Mouse (Mus musculus) urinary bladder, postnatal 36 days (tissue): Measurements from ENCODE around the gene Muc3.
"Not testable (repeated sequence)": the region's sequence is repeated elsewhere in the genome, so short reads cannot be mapped to it uniquely, and the experiment has no call there.

Experiments used
- DNase-seq, 2 experiments: peaks; one replicate each; pipeline ENCODE4 v3.0.0; 2022; ENCODE audit warnings: low spot score in 2 of 2, mixed read lengths in 1 of 2

Muc3 gene

DNA sequence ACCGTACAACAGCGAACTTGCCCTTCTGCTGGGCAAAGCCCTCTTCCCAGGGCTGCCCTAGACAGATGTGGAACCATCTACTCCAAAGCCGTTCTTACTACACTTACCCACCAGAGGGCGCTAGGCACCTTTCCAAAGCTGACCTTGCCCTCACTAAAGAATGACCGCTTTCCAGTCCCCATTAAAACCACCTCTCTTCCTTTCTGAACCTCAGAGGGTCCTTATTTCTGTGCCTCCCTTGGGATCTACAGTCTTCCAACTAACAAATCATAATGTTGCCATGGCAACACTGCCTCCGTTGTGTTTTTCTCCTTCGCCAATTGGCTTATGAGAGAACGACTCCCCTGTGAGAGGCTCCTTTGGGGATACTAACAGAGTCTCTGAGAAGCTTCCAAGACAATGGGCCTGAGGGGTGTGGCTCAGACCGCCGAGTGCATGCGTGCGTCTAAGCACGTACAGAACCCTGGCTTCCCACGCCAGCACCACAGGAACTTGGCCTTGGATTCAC lies 26.4 kb downstream of the Muc3 start:
- peak; percentile 52 to 73 for DNase-seq

- no peak for DNase-seq
These were observed 27.8 kb downstream of the Muc3 start for GRCm38 (mm10) chr5:137121280-137121679.

DNA sequence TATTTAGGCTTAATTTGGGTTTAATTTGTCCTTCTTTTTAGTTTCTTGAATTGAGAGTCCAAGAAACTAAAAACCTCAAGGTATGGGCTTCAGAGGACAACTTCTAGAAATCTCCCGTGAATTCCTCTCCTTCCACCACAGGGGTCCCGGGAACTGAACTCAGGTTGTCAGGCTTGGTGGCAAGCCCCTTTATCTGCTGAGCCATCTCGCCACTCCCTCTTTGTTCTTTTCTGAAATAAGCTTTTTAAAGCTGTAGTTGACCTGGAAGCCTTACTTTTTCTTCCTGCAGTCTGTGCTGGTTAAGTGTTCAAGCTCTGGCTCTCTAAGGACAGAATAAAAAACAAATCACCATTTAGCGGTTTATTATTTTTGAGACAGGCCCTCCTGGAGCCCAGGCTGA lies 30.2 kb downstream of the Muc3 start:
- DNase-seq: no peak

GRCm38 (mm10) chr5:137117994-137118393 lies 31.1 kb downstream of the Muc3 start:
- DNase-seq: not testable (repeated sequence)

GRCm38 (mm10) chr5:137116987-137117386 lies 32.1 kb downstream of the Muc3 start:
- no peak for DNase-seq

DNA sequence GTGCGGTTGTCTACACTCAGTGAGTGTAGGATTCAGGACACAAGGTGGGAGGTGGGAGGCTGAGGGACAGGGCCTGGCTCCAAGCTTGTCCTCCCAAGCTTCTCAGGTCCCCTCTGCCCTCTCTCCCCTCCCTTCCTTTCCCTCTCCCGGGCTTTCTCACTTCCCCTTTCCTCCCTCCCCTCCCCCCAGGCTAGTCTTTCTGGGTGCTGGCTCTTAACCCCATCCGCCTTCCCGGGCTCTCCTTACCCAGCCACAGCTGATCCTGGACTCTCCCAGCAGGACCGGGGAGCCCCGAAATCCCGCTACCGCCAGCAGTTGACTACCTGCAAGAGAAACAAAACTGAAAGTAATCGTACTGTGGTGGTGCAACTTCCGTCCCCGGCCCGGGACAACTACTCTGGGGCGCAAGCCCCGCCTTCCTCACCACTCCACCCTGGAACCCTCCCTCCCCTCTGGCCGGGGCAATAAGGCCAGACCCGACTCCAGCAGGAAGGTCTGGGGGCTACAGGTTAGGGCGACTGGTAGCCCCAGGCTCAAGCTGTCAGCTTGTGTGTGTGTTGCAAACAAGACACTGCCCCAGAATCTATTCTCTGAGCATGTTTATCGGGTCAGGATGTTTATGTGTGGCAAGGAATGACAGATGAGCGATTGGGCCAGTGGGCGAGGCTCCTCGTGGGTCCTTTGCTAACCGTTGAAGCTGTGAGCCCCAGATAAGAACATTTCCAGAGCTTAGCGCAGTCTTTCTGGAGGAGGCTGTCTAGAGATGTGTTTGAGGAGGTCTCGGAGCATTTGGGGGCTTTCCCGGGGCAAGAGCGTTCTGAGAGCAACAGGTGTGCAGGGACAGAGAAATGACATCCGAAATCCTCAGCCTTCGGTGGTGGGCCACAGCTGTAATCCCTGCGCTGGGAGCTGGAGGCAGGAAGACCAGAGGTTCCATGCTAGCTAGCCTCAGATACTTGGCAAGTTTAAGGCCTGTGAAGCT lies 33.0 kb downstream of the Muc3 start, which contains the start of gene Trim56:
Gene Trim56 (minus strand): TSS at position 344 of the 982 bp plus-strand sequence.
- peak; percentile 73 to 86 for DNase-seq

DNA sequence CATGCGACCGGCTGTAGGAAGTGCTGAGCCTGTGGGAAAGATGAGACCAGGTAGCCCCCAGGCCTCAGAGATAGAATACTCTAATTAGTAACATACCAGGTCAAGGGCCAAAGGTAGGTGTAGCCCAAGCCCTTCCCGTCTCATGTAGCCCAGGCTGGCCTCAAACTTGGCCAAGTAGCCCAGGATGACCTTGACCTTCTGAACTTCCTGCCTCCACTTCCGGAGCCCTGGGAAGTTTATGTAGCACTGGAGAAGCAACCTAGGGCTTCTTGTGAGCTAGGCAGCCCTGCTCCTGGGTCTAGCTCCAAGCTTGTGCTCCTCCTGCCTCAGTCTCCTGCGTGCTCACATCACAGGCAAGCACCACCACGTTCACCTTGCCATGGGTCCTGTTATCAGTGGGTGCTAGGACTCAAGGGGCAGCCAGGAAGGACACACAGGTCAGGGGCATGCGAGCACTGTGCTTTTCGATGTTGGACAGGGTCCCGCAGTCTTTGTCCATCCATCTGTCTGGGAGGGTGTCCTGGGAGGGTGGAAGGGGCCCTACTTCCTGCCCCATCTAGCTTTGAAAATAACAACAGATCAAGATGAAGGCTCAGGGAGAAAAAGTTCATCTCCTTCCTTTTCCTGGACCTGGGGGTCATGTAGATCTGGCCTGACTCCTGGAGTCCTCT lies 34.1 kb downstream of the Muc3 start:
- DNase-seq: no peak

DNA sequence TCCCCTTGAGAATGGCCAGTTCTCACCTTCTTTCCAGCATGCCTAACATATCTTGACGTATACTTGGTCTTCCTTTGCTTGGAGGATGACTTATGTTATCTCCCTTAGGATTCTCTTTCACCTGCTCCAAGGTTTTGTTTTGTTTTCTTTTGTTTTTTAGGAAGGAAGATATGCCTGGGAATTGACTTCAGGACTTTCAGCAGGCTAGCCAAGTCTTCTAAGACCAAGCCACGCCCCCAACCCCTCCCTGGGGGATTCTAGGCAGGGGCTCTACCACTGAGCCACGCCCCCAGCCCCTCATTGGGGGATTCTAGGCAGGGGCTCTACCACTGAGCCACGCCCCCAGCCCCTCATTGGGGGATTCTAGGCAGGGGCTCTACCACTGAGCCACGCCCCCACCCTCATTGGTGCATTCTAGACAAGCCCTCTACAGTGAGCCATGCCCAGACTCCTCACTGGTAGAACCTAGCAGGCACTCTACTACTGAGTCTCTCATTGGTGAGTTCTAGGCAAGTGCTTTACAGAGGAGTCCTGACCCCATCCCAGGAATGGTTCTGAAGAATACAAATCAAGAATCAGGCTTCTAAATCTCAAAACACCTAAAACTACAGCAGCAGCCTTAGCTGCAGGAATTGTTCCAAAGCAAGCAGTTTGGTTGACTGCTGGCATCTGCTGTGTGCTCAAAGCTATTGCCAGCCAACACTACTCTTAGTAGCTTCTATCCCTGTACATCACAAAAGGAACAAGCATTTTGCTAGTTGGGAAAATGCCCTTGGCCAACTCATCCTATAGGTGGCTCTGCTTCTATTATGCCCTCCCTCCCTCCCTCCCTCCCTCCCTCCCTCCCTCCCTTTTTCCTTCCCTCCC lies 37.3 kb downstream of the Muc3 start:
- DNase-seq: no peak

- DNase-seq: no peak
These were observed 38.3 kb downstream of the Muc3 start for GRCm38 (mm10) chr5:137110863-137111262.

DNA sequence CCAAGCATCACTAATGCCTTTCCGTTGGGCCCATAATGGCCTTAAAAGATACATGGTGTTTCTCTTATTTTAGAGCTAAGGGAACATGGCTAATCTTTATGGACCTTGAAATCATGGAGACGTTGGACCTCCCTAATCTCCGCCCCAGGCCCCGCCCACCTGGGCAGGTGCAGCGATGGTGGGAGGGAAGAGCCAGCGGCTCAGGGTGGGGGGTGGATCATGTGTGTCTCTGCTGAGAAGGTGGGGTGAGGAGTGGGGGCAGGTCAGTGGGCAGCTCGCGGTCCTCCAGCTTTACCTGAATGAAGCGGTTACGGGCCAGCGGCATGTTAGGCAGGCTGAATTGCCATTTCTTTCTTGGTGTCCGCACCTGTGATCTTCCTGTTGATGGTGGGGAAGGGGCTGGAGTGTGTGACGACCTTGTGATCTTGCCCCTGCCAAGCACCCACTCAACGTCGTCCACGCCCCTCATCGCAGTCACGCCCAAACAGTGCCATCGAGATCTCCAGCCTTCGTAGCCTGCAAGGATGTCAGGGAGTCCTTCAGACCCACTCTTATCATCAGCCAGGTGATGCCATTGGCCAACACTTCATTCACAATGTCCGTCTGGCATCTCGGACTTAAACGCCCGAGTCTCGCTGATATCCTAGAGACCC lies 39.1 kb downstream of the Muc3 start:
- DNase-seq: no peak

DNA sequence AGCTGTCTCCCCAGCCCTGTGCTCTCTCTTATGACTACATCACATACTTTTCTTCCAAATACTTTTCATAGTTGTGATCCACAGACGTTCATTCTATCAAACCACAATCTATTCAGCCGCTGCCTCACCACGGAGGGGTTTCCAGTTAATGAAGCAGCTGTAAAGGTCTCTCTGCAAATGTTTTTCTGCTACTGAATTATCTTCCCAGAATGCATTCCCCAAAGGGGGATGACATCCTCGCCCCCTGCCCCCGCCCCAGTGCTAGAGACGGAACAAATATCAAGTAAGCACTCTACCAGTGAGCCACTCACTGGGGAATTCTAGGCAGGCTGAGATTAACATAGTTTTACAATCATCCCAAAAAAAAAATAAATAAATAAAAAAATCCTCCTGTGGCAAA lies 41.0 kb downstream of the Muc3 start:
- no peak for DNase-seq

DNA sequence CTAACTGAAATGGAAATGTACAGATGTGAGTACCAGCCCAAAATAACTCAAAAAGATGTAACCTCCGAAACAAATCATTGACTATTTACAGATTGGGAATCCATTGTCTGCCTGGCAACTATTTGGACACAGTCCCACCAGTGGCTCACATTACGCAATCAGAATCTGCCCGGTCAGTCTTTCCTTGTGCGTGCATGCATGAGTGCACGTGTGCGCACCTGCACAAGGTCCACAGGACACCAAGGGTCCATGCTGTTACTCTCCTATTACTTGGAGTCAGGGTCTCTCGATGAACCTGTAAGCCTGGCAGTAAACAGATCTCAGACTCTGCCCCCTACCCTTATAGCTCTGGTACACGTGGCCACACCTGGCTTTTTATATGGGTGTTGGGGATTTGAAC lies 41.5 kb downstream of the Muc3 start:
- no peak for DNase-seq

- DNase-seq: peak; percentile 71 to 79
These were observed 42.1 kb downstream of the Muc3 start for GRCm38 (mm10) chr5:137107024-137107423.

DNA sequence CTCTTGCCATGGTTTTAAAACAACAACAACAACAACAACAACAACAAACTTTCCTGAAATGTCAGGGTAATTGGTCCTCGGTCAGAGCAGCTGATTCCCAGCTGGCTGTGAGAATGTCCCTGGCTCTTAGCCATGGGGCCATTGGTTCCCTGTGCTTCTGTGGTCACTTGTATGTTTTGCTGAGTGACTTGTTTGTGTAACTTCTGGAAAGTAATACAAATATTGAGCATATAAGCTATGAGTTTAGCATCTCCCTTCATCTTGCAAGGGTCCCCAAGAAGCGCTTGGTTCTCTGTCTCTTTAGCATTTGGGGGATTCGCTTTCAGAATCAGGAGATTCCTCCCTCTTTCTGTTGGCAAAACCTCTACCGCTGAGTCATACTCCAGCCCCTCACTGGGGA lies 42.7 kb downstream of the Muc3 start:
- DNase-seq: no peak

DNA sequence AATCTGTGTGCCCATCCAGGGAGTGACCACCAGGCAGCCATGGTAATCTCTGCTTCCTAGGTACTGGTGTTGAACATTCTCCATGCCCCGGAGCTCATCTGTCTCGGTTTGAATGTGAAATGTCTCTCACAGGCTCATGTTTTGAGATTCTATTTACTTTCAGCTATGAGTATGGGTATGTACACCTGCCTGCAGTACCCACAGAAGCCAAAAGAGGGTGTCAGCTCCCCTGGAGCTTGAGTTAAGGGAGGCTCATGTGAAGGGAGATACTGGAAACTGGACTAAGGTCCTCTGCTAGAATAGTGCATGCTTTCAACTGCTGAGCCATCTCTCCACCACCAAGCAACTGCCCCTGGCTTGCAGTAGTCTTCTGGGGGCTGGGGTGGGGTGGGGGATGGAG lies 45.2 kb downstream of the Muc3 start:
- no peak for DNase-seq

- peak; percentile 38 to 63 for DNase-seq
These were observed 46.3 kb downstream of the Muc3 start for GRCm38 (mm10) chr5:137102575-137103522.

- DNase-seq: no peak
These were observed 47.0 kb downstream of the Muc3 start for GRCm38 (mm10) chr5:137102078-137102477.

DNA sequence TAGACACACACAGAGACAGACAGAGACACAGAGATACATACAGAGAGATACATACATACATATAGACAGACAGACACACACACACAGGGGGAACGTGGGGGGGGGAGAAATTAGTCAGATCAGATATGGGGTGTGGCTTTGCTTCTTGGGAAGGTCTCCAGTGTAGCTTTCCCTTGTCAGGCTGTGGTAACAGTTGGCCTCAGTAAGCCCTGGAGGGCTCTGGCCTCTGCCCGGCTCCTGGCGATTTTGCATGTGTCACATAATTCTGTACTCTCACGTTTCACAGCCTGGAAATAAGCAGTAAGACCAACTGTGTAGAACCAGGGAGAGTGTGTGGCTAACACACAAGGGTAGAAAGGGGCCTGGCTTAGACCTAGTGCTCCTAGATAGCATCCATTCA lies 48.5 kb downstream of the Muc3 start:
- DNase-seq: no peak

- DNase-seq: no peak
These were observed 50.7 kb downstream of the Muc3 start for GRCm38 (mm10) chr5:137098418-137098817.

GRCm38 (mm10) chr5:137096037-137096436 lies 53.1 kb downstream of the Muc3 start:
- no peak for DNase-seq
